Mouse (Mus musculus): ENCODE data around the gene Fam102a. TPM values are rescaled to one million over a fixed set of nuclear protein-coding genes. Genes with fewer than 3 reads are reported as not detected.

The Fam102a gene
- total and polyA plus RNA-seq, 2 experiments from 2014 or later = 7.2 to 17.6 TPM

- no peak overlapping the region for H3K9ac ChIP-seq
- peak; percentile 49 for TF ChIP-seq CTCF (IDR thresholded peaks at IDR 0.05; ENCODE audit: low read depth)
- whole genome bisulfite sequencing = 94% methylated on average over 4 of the region's 4 CpGs
- H3K27ac ChIP-seq (ENCODE audit: low read depth, low read length) = no peak overlapping the region
- H3K27me3 ChIP-seq (ENCODE audit: insufficient read depth, low read length) = no peaks in the 10 kb centered on the region
- peaks cover 9% of the 10 kb centered on the region for H3K36me3 ChIP-seq (ENCODE audit: insufficient read depth)
- H3K4me3 ChIP-seq (ENCODE audit: low read depth, low read length) = no peak overlapping the region
- H3K4me1 ChIP-seq (ENCODE audit: insufficient read depth) = no peaks in the 10 kb centered on the region
- DNase-seq (no peak), ATAC-seq (no peak)
- no peaks in the 10 kb centered on the region for H3K9me3 ChIP-seq (ENCODE audit: low read length)
- no peak overlapping the region for H3K4me2 ChIP-seq (ENCODE audit: low read depth)
Measured at GRCm38 (mm10) chr2:32617601-32618000, 82.5 kb downstream of the Fam102a start.

DNA sequence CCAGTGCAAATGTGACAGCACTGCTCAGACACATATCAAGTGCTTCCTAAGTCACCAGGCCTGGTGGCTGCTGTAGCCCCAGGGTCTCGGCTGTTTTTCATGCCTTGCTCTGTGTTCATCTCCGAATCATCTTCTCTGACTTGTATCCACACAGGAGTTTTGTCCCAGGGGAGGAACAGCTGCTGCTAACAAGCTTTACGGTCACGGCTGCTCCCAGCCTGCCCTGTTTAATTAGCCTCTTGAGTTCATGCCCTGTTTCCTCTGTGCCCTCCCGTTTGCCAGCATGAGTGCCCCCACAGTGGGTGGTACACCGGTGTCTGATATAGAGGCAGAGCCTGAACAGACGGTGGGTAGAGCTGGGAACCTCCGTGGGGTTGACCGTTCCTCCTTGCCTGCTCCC, 82.9 kb downstream of the Fam102a start:
- Histone ChIP-seq H3K4me3 (ENCODE audit: low read depth, low read length) (no peak overlapping the region), H3K4me2 (ENCODE audit: low read depth) (no peak overlapping the region), H3K36me3 (ENCODE audit: insufficient read depth) (peaks cover 9% of the 10 kb centered on the region), H3K9ac (no peak overlapping the region), H3K27ac (ENCODE audit: low read depth, low read length) (no peak overlapping the region), H3K27me3 (ENCODE audit: insufficient read depth, low read length) (no peaks in the 10 kb centered on the region), H3K9me3 (ENCODE audit: low read length) (no peaks in the 10 kb centered on the region), H3K4me1 (ENCODE audit: insufficient read depth) (no peaks in the 10 kb centered on the region)
- DNase-seq (no peak), ATAC-seq (no peak)
- no peak for TF ChIP-seq CTCF (IDR thresholded peaks at IDR 0.05; ENCODE audit: low read depth)
- WGBS = 78% methylated on average over 9 of the region's 9 CpGs

Other genes with a start within 250 kb of the Fam102a start
- gene Golga2, start 247.9 kb upstream of the Fam102a start, total RNA-seq (2014; rRNA removed) = 62.2 and 64.4 TPM in 2 replicates
- gene Golga2, start 247.9 kb upstream of the Fam102a start, polyA plus RNA-seq (2015; fragmentation: Nextera tagmentation; extraction: Ambion mirVana) = 16.3 and 22.1 TPM in 2 replicates
- gene Swi5, start 247.3 kb upstream of the Fam102a start, total RNA-seq (2014; rRNA removed) = 290 and 323 TPM in 2 replicates
- gene Swi5, start 247.3 kb upstream of the Fam102a start, polyA plus RNA-seq (2015; fragmentation: Nextera tagmentation; extraction: Ambion mirVana) = 407 and 445 TPM in 2 replicates
- 62.6 and 78.2 TPM in 2 replicates for gene Ciz1, start 183.0 kb upstream of the Fam102a start, total RNA-seq (2014; rRNA removed)
- 51.5 and 52.9 TPM in 2 replicates for gene Ciz1, start 183.0 kb upstream of the Fam102a start, polyA plus RNA-seq (2015; fragmentation: Nextera tagmentation; extraction: Ambion mirVana)
- gene Dnm1, start 182.0 kb upstream of the Fam102a start, total RNA-seq (2014; rRNA removed) = 76.2 and 106 TPM in 2 replicates
- 47.9 and 71.6 TPM in 2 replicates for gene Dnm1, start 182.0 kb upstream of the Fam102a start, polyA plus RNA-seq (2015; fragmentation: Nextera tagmentation; extraction: Ambion mirVana)
- 197 and 210 TPM in 2 replicates for gene 1110008P14Rik, start 153.4 kb upstream of the Fam102a start, total RNA-seq (2014; rRNA removed)
- 160 and 186 TPM in 2 replicates for gene 1110008P14Rik, start 153.4 kb upstream of the Fam102a start, polyA plus RNA-seq (2015; fragmentation: Nextera tagmentation; extraction: Ambion mirVana)
- gene Lcn2, start 147.1 kb upstream of the Fam102a start, total RNA-seq (2014; rRNA removed) = 0.54 and 1.2 TPM in 2 replicates
- gene Lcn2, start 147.1 kb upstream of the Fam102a start, polyA plus RNA-seq (2015; fragmentation: Nextera tagmentation; extraction: Ambion mirVana) = 0.63 and 1.0 TPM in 2 replicates
- gene Ptges2, start 139.4 kb upstream of the Fam102a start, total RNA-seq (2014; rRNA removed) = 32.1 and 37.5 TPM in 2 replicates
- 54.9 and 58.6 TPM in 2 replicates for gene Ptges2, start 139.4 kb upstream of the Fam102a start, polyA plus RNA-seq (2015; fragmentation: Nextera tagmentation; extraction: Ambion mirVana)
- gene Naif1, start 84.9 kb upstream of the Fam102a start, total RNA-seq (2014; rRNA removed) = 3.8 and 4.5 TPM in 2 replicates
- gene Naif1, start 84.9 kb upstream of the Fam102a start, polyA plus RNA-seq (2015; fragmentation: Nextera tagmentation; extraction: Ambion mirVana) = 2.4 and 3.9 TPM in 2 replicates
- 55.4 and 62.5 TPM in 2 replicates for gene Slc25a25, start 83.9 kb upstream of the Fam102a start, total RNA-seq (2014; rRNA removed)
- 38.3 and 40.9 TPM in 2 replicates for gene Slc25a25, start 83.9 kb upstream of the Fam102a start, polyA plus RNA-seq (2015; fragmentation: Nextera tagmentation; extraction: Ambion mirVana)
- 59.2 and 60.5 TPM in 2 replicates for gene Dpm2, start 35.5 kb downstream of the Fam102a start, total RNA-seq (2014; rRNA removed)
- gene Dpm2, start 35.5 kb downstream of the Fam102a start, polyA plus RNA-seq (2015; fragmentation: Nextera tagmentation; extraction: Ambion mirVana) = 142 and 152 TPM in 2 replicates
- gene Pip5kl1, start 39.5 kb downstream of the Fam102a start, total RNA-seq (2014; rRNA removed) = 6.4 and 11.8 TPM in 2 replicates
- gene Pip5kl1, start 39.5 kb downstream of the Fam102a start, polyA plus RNA-seq (2015; fragmentation: Nextera tagmentation; extraction: Ambion mirVana) = 5.6 and 8.2 TPM in 2 replicates
- gene 9430097D07Rik, start 40.4 kb downstream of the Fam102a start, total RNA-seq (2014; rRNA removed) = 0.38 and 1.0 TPM in 2 replicates
- 0.26 and 0.45 TPM in 2 replicates for gene 9430097D07Rik, start 40.4 kb downstream of the Fam102a start, polyA plus RNA-seq (2015; fragmentation: Nextera tagmentation; extraction: Ambion mirVana)
- gene St6galnac4, start 51.8 kb downstream of the Fam102a start, total RNA-seq (2014; rRNA removed) = 32.4 and 35.5 TPM in 2 replicates
- 31.3 and 33.2 TPM in 2 replicates for gene St6galnac4, start 51.8 kb downstream of the Fam102a start, polyA plus RNA-seq (2015; fragmentation: Nextera tagmentation; extraction: Ambion mirVana)
- 65.3 and 72.9 TPM in 2 replicates for gene St6galnac6, start 64.4 kb downstream of the Fam102a start, total RNA-seq (2014; rRNA removed)
- gene St6galnac6, start 64.4 kb downstream of the Fam102a start, polyA plus RNA-seq (2015; fragmentation: Nextera tagmentation; extraction: Ambion mirVana) = 34.8 and 42.3 TPM in 2 replicates
- 114 and 123 TPM in 2 replicates for gene Ak1, start 86.4 kb downstream of the Fam102a start, total RNA-seq (2014; rRNA removed)
- gene Ak1, start 86.4 kb downstream of the Fam102a start, polyA plus RNA-seq (2015; fragmentation: Nextera tagmentation; extraction: Ambion mirVana) = 119 and 123 TPM in 2 replicates
- gene Eng, start 111.3 kb downstream of the Fam102a start, total RNA-seq (2014; rRNA removed) = 8.2 and 14.7 TPM in 2 replicates
- gene Eng, start 111.3 kb downstream of the Fam102a start, polyA plus RNA-seq (2015; fragmentation: Nextera tagmentation; extraction: Ambion mirVana) = 19.3 and 22.1 TPM in 2 replicates
- gene Fpgs, start 168.8 kb downstream of the Fam102a start, total RNA-seq (2014; rRNA removed) = 22.4 and 31.5 TPM in 2 replicates
- gene Fpgs, start 168.8 kb downstream of the Fam102a start, polyA plus RNA-seq (2015; fragmentation: Nextera tagmentation; extraction: Ambion mirVana) = 20.7 and 22.0 TPM in 2 replicates
- gene Cdk9, start 177.7 kb downstream of the Fam102a start, total RNA-seq (2014; rRNA removed) = 90.5 and 94.5 TPM in 2 replicates
- gene Cdk9, start 177.7 kb downstream of the Fam102a start, polyA plus RNA-seq (2015; fragmentation: Nextera tagmentation; extraction: Ambion mirVana) = 66.5 and 67.5 TPM in 2 replicates
- gene Sh2d3c, start 185.7 kb downstream of the Fam102a start, total RNA-seq (2014; rRNA removed) = 16.5 and 24.1 TPM in 2 replicates
- gene Sh2d3c, start 185.7 kb downstream of the Fam102a start, polyA plus RNA-seq (2015; fragmentation: Nextera tagmentation; extraction: Ambion mirVana) = 41.3 and 48.9 TPM in 2 replicates
- gene 6330409D20Rik, start 205.7 kb downstream of the Fam102a start, total RNA-seq (2014; rRNA removed) = 2.1 and 4.3 TPM in 2 replicates
- 2.2 and 2.9 TPM in 2 replicates for gene 6330409D20Rik, start 205.7 kb downstream of the Fam102a start, polyA plus RNA-seq (2015; fragmentation: Nextera tagmentation; extraction: Ambion mirVana)
- 51.4 and 54.3 TPM in 2 replicates for gene Tor2a, start 221.9 kb downstream of the Fam102a start, total RNA-seq (2014; rRNA removed)
- gene Tor2a, start 221.9 kb downstream of the Fam102a start, polyA plus RNA-seq (2015; fragmentation: Nextera tagmentation; extraction: Ambion mirVana) = 40.7 and 44.8 TPM in 2 replicates
- gene Ttc16, start 240.3 kb downstream of the Fam102a start, total RNA-seq (2014; rRNA removed) = 1.00 and 1.8 TPM in 2 replicates
- 0.68 and 1.2 TPM in 2 replicates for gene Ttc16, start 240.3 kb downstream of the Fam102a start, polyA plus RNA-seq (2015; fragmentation: Nextera tagmentation; extraction: Ambion mirVana)
- gene Ptrh1, start 240.5 kb downstream of the Fam102a start, total RNA-seq (2014; rRNA removed) = 2.4 and 5.5 TPM in 2 replicates
- 4.0 and 4.8 TPM in 2 replicates for gene Ptrh1, start 240.5 kb downstream of the Fam102a start, polyA plus RNA-seq (2015; fragmentation: Nextera tagmentation; extraction: Ambion mirVana)
- 1.0 and 1.2 TPM in 2 replicates for gene Cfap157, start 249.1 kb downstream of the Fam102a start, total RNA-seq (2014; rRNA removed)
- gene Cfap157, start 249.1 kb downstream of the Fam102a start, polyA plus RNA-seq (2015; fragmentation: Nextera tagmentation; extraction: Ambion mirVana) = 0.94 and 2.8 TPM in 2 replicates